Mouse (Mus musculus) small intestine, adult 10 weeks (tissue): ENCODE measurements around the gene Esyt2. TPM values are rescaled to one million over a fixed set of nuclear protein-coding genes. Genes with fewer than 3 reads are reported as not detected.

Experiments used
- polyA plus RNA-seq: library from polyadenylated mRNA; stranded (reverse); fragments of 350-450 nt; fragmentation: Illumina TruSeq; extraction: RNeasy Lipid Tissue Mini Kit (QIAGEN cat#74804); gene quantifications from one replicate; pipeline ENCODE4 v1.2.3, GENCODE M21; 2014; ENCODE audit warnings: low replicate concordance

Gene Esyt2
- 93.1 TPM for polyA plus RNA-seq

DNA sequence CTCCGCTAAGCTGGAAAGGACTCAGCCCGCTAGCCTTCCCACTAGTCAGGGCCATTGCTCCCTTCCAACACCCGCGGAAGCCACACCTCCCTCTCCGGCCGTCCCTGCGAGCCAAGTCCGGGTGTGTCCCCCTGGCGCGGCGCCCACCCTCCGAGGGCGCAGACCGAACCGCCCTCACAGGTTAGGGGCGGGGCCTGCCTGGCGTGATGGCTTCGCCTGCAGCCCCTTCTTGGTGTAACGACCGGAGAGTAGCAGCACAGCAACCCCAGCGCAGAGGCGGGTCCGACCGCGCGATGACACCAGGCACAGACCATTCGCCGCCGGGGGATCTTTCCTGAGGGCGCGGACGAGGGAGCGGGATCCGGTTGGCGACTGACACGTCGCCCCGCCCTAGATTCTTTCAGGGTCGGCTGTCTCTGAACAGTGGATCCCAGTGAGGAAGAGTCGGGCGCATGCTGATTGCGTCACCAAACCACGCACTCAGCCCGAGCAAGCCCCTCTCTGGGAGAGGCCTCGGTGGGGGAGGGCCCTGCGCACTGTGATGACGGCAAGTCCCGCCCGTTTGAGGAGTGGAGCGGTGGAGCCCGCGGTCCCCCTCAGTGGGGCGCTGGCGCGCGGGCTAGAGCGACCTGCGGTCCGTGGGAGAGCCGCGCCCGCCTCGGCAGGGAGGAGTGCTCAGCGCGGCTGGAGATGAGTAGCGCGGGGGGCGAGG is at the start of gene Esyt2:
TSS of gene Esyt2 (plus strand) at position 544 of the 712 bp plus-strand sequence.

DNA sequence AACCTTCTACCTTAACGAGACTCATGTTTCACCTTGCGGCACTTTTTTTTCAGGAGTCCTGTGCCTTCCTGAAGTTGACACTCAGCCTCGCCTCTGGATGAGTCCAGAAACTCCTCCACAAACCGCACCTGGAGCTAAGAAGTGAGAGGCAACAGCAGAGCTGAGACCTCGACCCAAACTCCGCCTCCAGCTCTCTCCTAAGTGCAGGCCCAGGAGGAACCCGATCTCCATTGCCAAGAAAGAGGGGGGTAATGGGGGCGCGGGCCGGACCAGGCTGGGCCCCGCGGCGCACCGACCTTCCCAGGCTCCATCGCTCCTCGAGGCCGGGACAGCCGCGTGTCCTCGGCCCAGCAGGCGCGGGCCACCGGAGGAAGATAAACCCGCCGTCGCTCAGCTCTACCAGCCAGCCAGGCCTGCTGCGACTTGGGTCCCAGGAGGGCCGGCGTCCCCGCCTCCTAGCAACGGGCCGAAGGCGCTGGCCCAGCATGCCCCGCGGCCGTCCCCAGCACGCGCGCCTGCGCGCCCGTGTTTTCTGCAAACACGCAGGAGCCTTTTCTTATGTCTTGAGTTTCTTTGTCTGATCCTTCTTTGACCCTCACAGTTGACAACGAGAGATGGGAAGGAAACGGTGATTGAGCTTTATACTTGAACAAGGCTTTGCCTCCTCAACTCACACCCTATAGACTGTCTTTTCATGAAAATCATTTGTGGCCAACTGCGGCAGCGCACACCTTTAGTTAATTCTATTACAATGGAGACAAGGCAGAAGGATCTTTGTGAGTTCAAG is 18.2 kb upstream of the Esyt2 start, which contains the start of gene Wdr60:
TSS of gene Wdr60 (minus strand) at position 468 of the 787 bp plus-strand sequence.

DNA sequence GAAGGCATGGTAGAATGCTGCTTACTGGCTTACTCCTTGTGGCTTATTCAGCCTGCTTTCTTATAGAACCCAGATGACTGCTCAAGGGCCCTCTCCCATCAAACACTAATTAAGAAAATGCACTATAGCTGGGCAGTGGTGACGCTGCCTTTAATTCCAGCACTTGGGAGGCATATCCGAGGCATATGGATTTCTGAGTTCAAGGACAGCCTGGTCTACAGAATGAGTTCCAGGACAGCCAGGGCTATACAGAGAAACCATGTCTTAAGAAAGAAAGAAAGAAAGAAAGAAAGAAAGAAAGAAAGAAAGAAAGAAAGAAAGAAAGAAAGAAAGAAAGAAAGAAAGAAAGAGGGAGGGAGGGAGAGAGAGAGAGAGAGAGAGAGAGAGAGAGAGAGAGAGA is 5.9 kb upstream of the Esyt2 start, which contains the start of gene Gm11027:
TSS of gene Gm11027 (plus strand) at position 301 of the 400 bp plus-strand sequence.

DNA sequence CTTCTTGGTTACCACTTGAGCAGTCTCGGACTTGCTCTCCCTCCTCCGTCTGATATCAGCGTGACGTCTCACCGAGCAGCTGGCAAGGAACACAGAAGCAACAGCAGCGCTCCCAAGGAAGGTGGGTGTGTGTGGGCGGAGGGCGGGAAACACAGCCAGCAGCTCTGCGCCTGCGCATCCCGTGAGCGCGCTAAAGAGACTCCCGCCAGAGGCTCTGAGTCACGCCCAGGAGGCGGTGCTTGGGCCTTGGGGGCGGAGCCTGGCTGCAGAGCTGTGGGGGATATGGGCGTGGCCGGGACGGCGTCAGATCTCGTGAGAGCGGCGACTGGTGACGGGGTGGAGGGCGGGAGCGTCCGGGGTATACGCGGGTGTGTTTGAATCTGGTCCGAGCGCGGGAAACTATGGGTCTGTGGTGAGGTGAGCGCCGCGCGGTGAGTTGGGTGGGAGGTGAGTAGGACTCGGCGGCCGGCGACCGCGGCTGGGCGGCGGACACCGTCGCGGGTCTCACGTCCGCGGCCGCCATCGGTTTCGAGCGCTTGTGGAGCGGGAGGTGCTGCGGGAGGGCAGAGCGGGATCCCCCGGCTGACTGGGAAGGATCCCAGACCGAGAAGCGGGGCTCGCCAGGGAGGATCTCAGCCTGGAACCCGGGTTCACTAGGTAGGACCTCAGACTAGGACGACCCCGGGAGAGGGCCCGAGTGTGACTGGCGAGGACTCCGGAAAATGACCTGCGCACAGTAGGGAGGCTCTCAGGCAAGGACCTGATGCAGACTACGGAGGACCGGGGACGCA is 124.2 kb downstream of the Esyt2 start, which contains the start of gene Ncapg2:
TSS of gene Ncapg2 (plus strand) at position 358 of the 791 bp plus-strand sequence.

Other genes starting within 250 kb of the Esyt2 start
- 183 TPM for gene Zfp386, start 233.5 kb upstream of the Esyt2 start, polyA plus RNA-seq
- gene Vipr2, start 203.5 kb upstream of the Esyt2 start, polyA plus RNA-seq = 0.85 TPM
- gene Wdr60, start 18.2 kb upstream of the Esyt2 start, polyA plus RNA-seq = 1.9 TPM
- not detected for gene Gm11027, start 5.8 kb upstream of the Esyt2 start, polyA plus RNA-seq
- 29.7 TPM for gene Ncapg2, start 124.2 kb downstream of the Esyt2 start, polyA plus RNA-seq
- gene Ptprn2, start 204.5 kb downstream of the Esyt2 start, polyA plus RNA-seq = 0.26 TPM